Mouse (Mus musculus) MEL (cell line): Measurements from ENCODE around the gene Dohh.

Experiments
- CHD2 ChIP-seq: IDR thresholded peaks from 2 replicates; pipeline ENCODE4 v1.6.1; 2011; ENCODE audit warnings: low read length, improper control_type of control experiment
- CTCF ChIP-seq, 3 experiments: IDR thresholded peaks in 2 of 3; conservative IDR thresholded peaks in 1 of 3; 2 replicates each; pipeline ENCODE4 v1.5.1; 2011 to 2012; ENCODE audit warnings: low read length in 3 of 3, low read depth in 2 of 3, mild to moderate bottlenecking in 2 of 3, improper control_type of control experiment in 1 of 3, inconsistent platforms in 1 of 3, mixed read lengths in 1 of 3, moderate library complexity in 1 of 3; ENCODE audit not compliant: control insufficient read depth in 1 of 3, insufficient read depth in 1 of 3, poor library complexity in 1 of 3, severe bottlenecking in 1 of 3
- EP300 ChIP-seq, 2 experiments: IDR thresholded peaks; 2 replicates each; pipeline ENCODE4 v1.6.1; 2011; ENCODE audit warnings: improper control_type of control experiment in 2 of 2, low read length in 2 of 2, low read depth in 1 of 2, mild to moderate bottlenecking in 1 of 2
- GATA1 ChIP-seq: IDR thresholded peaks from 2 replicates; pipeline ENCODE4 v1.6.1; 2011; ENCODE audit warnings: low read depth, low read length, improper control_type of control experiment
- HCFC1 ChIP-seq: IDR thresholded peaks from 2 replicates; pipeline ENCODE4 v1.6.1; 2012; ENCODE audit warnings: low read depth, mild to moderate bottlenecking, inconsistent platforms, low read length, improper control_type of control experiment, moderate library complexity
- JUND ChIP-seq: IDR thresholded peaks from 2 replicates; pipeline ENCODE4 v1.6.1; 2011; ENCODE audit warnings: low read depth, mild to moderate bottlenecking, improper control_type of control experiment, low read length
- MEF2A ChIP-seq: IDR thresholded peaks from 2 replicates; pipeline ENCODE4 v1.6.1; 2014; ENCODE audit warnings: low read depth, mild to moderate bottlenecking, inconsistent platforms, low read length, improper control_type of control experiment; ENCODE audit not compliant: poor library complexity, insufficient replicate concordance, severe bottlenecking; ENCODE audit errors: extremely low read depth
- MYB ChIP-seq: IDR thresholded peaks from 2 replicates; pipeline ENCODE4 v1.6.1; 2011; ENCODE audit warnings: mild to moderate bottlenecking, low read depth, low read length, improper control_type of control experiment
- NELFE ChIP-seq: IDR thresholded peaks from 2 replicates; pipeline ENCODE4 v1.6.1; 2011; ENCODE audit warnings: low read depth, low read length, improper control_type of control experiment
- POLR2A ChIP-seq, 2 experiments: IDR thresholded peaks; 2 replicates each; pipeline ENCODE4 v1.6.1; 2011 to 2012; ENCODE audit warnings: low read length in 2 of 2, mild to moderate bottlenecking in 2 of 2, control low read depth in 1 of 2, improper control_type of control experiment in 1 of 2, low read depth in 1 of 2, moderate library complexity in 1 of 2; ENCODE audit not compliant: control insufficient read depth in 1 of 2, insufficient read depth in 1 of 2, poor library complexity in 1 of 2
- POLR2AphosphoS2 ChIP-seq: IDR thresholded peaks from 2 replicates; pipeline ENCODE4 v1.6.1; 2011; ENCODE audit warnings: low read length, improper control_type of control experiment
- SIN3A ChIP-seq: IDR thresholded peaks from 2 replicates; pipeline ENCODE4 v1.6.1; 2012; ENCODE audit warnings: low read length, improper control_type of control experiment, inconsistent platforms
- SMC3 ChIP-seq: IDR thresholded peaks from 2 replicates; pipeline ENCODE4 v1.6.1; 2011; ENCODE audit warnings: low read depth, low read length, improper control_type of control experiment

GRCm38 (mm10) chr10:81416581-81417226 lies 32.5 kb downstream of the Dohh start:
- no peak for TF ChIP-seq JUND
- TF ChIP-seq POLR2AphosphoS2: no peak
- no peak for TF ChIP-seq CTCF (IDR thresholded peaks at IDR 0.05 in 2 of 3, conservative IDR thresholded peaks at IDR 0.05 in 1 of 3; ENCODE audit: control insufficient read depth in 1 of 3, insufficient read depth in 1 of 3, low read depth in 2 of 3, low read length in 3 of 3, poor library complexity in 1 of 3, severe bottlenecking in 1 of 3)
- TF ChIP-seq POLR2A (IDR thresholded peaks at IDR 0.05; ENCODE audit: control insufficient read depth in 1 of 2, insufficient read depth in 1 of 2, low read depth in 1 of 2, low read length in 2 of 2, poor library complexity in 1 of 2): no peak
- no peak for TF ChIP-seq EP300 (IDR thresholded peaks at IDR 0.05; ENCODE audit: low read depth in 1 of 2, low read length in 2 of 2)
- no peak for TF ChIP-seq GATA1
- TF ChIP-seq MEF2A: no peak
- TF ChIP-seq CHD2: no peak
- no peak for TF ChIP-seq SIN3A
- TF ChIP-seq SMC3: no peak
- TF ChIP-seq MYB: no peak
- no peak for TF ChIP-seq NELFE
- TF ChIP-seq HCFC1: no peak
